Mouse (Mus musculus): ENCODE data around the gene Cfdp1. TPM values are rescaled to one million over a fixed set of nuclear protein-coding genes. Genes with fewer than 3 reads are reported as not detected.
"Not testable (repeated sequence)": the region's sequence is repeated elsewhere in the genome, so short reads cannot be mapped to it uniquely, and the experiment has no call there.

Cfdp1 gene
- total RNA-seq, 2 experiments from 2014 or later = 76.3 to 81.2 TPM

- TF ChIP-seq CTCF (conservative IDR thresholded peaks at IDR 0.05) = peak; percentile 98
- Histone ChIP-seq H3K27ac (peak within 1 kb of the TSS; percentile 92), H3K4me3 (peak within 1 kb of the TSS; percentile 99)
- peak; percentile 96 to 99 for DNase-seq (ENCODE audit: low spot score in 2 of 2)
Observed at GRCm38 (mm10) chr8:111876355-111876948, 22.4 kb upstream of the Cfdp1 start, which contains the start of gene Tmem170. Tmem170 (minus strand) TSS chr8:111876750.

GRCm38 (mm10) chr8:111875758-111876157 is 21.7 kb upstream of the Cfdp1 start:
- TF ChIP-seq CTCF (conservative IDR thresholded peaks at IDR 0.05) = no peak
- Histone ChIP-seq H3K4me3 (peak overlapping the region; percentile 99), H3K27ac (peak overlapping the region; percentile 92; the same call in 1 of the 2 replicates)
- DNase-seq (ENCODE audit: low spot score in 2 of 2) = no peak

- Histone ChIP-seq H3K4me3 (no peak overlapping the region), H3K27ac (no peak overlapping the region)
- no peak for TF ChIP-seq CTCF (conservative IDR thresholded peaks at IDR 0.05)
- no peak for DNase-seq (ENCODE audit: low spot score in 2 of 2)
Observed at GRCm38 (mm10) chr8:111871278-111871677, 17.2 kb upstream of the Cfdp1 start.

- H3K27ac ChIP-seq = no peak overlapping the region
- no peak for DNase-seq (ENCODE audit: low spot score in 2 of 2)
- TF ChIP-seq CTCF (conservative IDR thresholded peaks at IDR 0.05) = no peak
- no peak overlapping the region for H3K4me3 ChIP-seq
Observed at GRCm38 (mm10) chr8:111870379-111870778, 16.3 kb upstream of the Cfdp1 start.

- DNase-seq (ENCODE audit: low spot score in 2 of 2) = no peak
- H3K4me3 ChIP-seq = no peak overlapping the region
- no peak for TF ChIP-seq CTCF (conservative IDR thresholded peaks at IDR 0.05)
- no peak overlapping the region for H3K27ac ChIP-seq
Observed at GRCm38 (mm10) chr8:111868664-111869063, 14.6 kb upstream of the Cfdp1 start.

GRCm38 (mm10) chr8:111865857-111866256 is 11.8 kb upstream of the Cfdp1 start:
- TF ChIP-seq CTCF (conservative IDR thresholded peaks at IDR 0.05) = no peak
- DNase-seq (ENCODE audit: low spot score in 2 of 2) = peak in 1 of 2 experiments; percentile 32
- Histone ChIP-seq H3K27ac (no peak overlapping the region), H3K4me3 (no peak overlapping the region)

- no peak overlapping the region for H3K4me3 ChIP-seq
- no peak for DNase-seq (ENCODE audit: low spot score in 2 of 2)
- H3K27ac ChIP-seq = no peak overlapping the region
- no peak for TF ChIP-seq CTCF (conservative IDR thresholded peaks at IDR 0.05)
Observed at GRCm38 (mm10) chr8:111865130-111865852, 11.2 kb upstream of the Cfdp1 start.

GRCm38 (mm10) chr8:111864648-111865047 is 10.6 kb upstream of the Cfdp1 start:
- no peak for TF ChIP-seq CTCF (conservative IDR thresholded peaks at IDR 0.05)
- no peak overlapping the region for H3K4me3 ChIP-seq

GRCm38 (mm10) chr8:111863280-111863679 is 9.2 kb upstream of the Cfdp1 start:
- TF ChIP-seq CTCF (conservative IDR thresholded peaks at IDR 0.05) = no peak
- H3K4me3 ChIP-seq = no peak overlapping the region
- no peak for DNase-seq (ENCODE audit: low spot score in 2 of 2)
- H3K27ac ChIP-seq = no peak overlapping the region

More at GRCm38 (mm10) chr8:111864648-111865047, 10.6 kb upstream of the Cfdp1 start:
- H3K27ac ChIP-seq = no peak overlapping the region
- no peak for DNase-seq (ENCODE audit: low spot score in 2 of 2)

- no peak for DNase-seq (ENCODE audit: low spot score in 2 of 2)
- H3K27ac ChIP-seq = no peak overlapping the region
- no peak for TF ChIP-seq CTCF (conservative IDR thresholded peaks at IDR 0.05)
Observed at GRCm38 (mm10) chr8:111855977-111856376, 1.9 kb upstream of the Cfdp1 start.

GRCm38 (mm10) chr8:111853219-111853618 is 872 bp downstream of the Cfdp1 start:
- peak overlapping the region; percentile 86 for H3K4me3 ChIP-seq
- DNase-seq (ENCODE audit: low spot score in 2 of 2); H3K27ac ChIP-seq: not testable (repeated sequence)

More at GRCm38 (mm10) chr8:111855977-111856376, 1.9 kb upstream of the Cfdp1 start:
- no peak overlapping the region for H3K4me3 ChIP-seq

- DNase-seq (ENCODE audit: low spot score in 2 of 2) = no peak
- TF ChIP-seq CTCF (conservative IDR thresholded peaks at IDR 0.05) = no peak
- Histone ChIP-seq H3K27ac (no peak overlapping the region), H3K4me3 (no peak overlapping the region)
Observed at GRCm38 (mm10) chr8:111846746-111847145, 7.3 kb downstream of the Cfdp1 start.

- peak; percentile 80 for TF ChIP-seq CTCF (conservative IDR thresholded peaks at IDR 0.05)
- Histone ChIP-seq H3K4me3 (no peak overlapping the region), H3K27ac (no peak overlapping the region)
- no peak for DNase-seq (ENCODE audit: low spot score in 2 of 2)
Observed at GRCm38 (mm10) chr8:111835540-111835939, 18.6 kb downstream of the Cfdp1 start.

GRCm38 (mm10) chr8:111834011-111834410 is 20.1 kb downstream of the Cfdp1 start:
- no peak overlapping the region for H3K27ac ChIP-seq
- no peak overlapping the region for H3K4me3 ChIP-seq
- no peak for DNase-seq (ENCODE audit: low spot score in 2 of 2)
- TF ChIP-seq CTCF (conservative IDR thresholded peaks at IDR 0.05) = no peak
